Mouse (Mus musculus) cerebellum, postnatal 14 days (tissue): ENCODE measurements around the gene Itga6.

Experiments used
- DNase-seq, 2 experiments: peaks; one replicate each; pipeline ENCODE4 v3.0.0; 2021; ENCODE audit warnings: mixed read lengths in 2 of 2

Gene Itga6

DNA sequence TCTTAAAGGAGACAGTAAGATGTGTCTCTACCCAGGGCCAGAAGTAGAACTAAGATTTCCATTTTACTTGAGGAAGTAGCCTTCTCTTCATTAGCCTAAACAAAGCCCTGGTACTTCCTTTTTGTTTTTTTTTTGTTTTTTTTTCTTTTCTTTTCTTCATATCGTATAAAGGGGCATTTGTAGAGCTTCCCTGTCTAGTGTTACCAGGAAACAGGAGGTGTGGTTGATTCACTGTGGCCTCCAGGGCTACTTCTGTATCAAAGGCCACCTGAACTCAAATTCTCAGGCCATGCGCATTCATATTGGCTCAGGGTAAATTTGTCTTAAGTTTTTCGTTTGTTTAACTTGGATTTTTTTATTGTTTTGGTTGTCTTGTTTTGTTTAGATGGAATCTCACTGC, 120.5 kb downstream of the Itga6 start:
- DNase-seq, result no peak

DNA sequence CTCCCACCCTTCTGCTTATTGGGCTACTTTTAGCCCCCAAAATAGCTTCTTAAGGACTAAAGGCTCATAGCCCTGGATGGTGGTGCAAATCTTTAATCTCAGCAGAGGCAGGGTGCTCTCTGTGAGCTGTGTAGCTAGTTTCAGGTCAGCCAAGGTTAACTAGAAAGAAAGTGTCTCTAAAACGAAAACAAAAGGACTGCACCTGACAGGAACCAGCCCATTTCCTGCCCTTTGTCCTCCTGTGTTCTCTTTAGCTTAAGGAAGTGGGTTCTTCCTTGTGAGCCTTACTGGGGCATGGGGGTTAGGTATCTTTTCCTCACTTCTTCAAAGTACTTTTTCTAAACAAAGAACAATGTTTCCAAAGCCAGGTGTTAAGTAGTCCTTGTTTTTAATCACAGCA, 121.1 kb downstream of the Itga6 start:
- no peak for DNase-seq

DNA sequence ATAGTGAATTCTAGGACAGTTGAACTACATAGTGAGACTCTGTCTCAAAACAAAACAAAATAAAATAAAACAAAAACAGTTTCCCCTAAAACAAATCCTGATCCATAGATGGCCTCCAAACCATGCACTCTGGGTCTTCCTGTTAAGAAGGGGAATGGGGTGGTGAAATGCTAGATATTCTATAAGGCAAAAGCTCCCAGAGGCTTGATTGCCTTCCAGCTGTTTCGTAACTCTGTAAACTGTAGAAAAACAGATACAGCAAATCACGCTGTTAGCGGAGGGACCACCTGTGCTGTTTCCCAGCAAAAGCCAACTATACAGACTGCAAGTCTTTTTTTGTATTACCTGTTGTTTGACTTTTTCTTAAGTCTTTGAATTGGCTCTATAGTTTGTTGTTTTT, 121.6 kb downstream of the Itga6 start:
- no peak for DNase-seq

DNA sequence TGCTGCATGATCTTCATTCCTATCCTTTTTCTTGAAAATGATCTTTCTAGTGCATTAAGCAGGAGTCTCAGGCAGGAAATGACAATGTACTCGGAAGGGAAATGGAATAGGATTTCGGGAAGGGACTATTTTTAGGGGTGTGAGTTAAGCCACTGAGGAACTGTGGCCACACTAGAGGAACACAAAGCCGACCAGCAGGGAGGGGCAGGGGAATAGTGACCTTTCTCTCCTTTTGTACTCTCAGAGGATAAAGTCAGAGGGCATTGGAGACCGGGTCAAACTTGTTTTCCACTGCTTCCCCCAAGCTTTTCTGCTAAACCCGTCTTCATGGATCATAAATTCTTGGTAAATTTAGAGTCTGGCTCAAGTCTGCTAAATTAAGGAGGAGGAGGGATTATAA, 122.1 kb downstream of the Itga6 start:
- no peak for DNase-seq

DNA sequence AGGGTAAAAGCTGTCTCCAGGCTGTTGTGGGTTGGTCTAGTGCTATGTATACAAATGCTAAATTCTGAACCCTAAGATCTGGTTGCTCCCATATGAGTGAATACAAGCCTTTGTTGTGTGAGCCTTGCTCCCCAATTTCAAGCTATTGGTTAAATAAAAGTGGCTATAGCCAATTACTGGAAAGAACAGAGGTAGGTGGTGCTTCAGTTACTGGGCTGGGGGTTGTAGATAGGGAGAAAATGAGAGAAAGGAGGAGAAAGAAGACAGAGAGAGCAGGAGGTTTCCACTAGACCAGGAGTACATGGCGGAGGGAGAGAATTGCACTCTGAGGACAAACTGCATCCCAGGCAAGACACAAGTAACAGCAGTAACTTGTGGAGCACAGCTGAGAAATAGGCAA, 122.8 kb downstream of the Itga6 start:
- no peak for DNase-seq

DNA sequence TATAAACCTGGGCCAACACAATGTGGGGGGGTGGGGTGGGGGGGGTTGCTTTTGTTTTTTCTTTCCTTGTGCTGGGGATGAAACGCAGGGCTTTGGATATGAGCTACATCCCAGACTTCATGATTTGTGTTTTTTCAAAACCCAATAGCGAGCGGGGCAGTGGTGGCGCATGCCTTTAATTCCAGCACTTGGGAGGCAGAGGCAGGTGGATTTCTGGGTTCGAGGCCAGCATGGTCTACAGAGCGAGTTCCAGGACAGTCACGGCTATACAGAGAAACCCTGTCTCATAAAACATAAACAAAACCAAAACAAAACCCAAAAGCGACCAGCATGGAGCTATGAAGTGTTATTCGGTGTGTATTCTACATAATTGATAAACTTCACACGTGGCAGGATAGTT, 126.7 kb downstream of the Itga6 start:
- no peak for DNase-seq

DNA sequence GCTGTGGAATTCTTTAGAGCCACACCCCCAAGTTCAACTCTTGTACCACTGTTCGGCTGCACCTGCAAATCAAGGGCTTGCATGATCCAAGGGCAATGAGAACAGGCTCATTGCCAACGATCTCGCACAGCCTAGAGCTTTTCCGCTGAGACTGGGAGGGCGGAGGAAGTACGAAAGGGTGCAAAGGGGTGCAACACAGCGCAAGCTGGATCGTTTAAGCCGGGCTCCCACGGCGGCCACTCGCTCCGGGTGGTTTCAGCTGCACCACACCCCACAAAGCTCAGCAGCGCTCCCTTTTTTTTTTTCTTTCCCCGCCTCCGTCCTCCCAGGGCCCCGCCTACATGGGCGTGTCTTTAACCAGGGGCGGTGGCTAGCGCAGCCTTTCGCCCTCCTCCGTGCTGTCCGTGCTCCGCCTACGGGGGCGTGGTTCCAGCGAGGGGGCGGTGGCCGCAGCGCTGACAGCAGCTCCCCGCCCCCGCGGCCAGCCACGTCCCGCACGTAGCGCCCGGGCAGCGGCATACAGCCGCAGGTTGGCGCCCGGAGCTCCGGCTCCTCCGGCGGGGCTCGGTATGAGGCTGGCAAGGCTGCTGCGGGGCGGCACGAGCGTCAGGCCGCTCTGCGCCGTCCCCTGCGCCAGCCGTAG, 127.5 kb downstream of the Itga6 start, which contains the start of gene Pdk1:
TSS of gene Pdk1 (plus strand) at position 424 of the 643 bp plus-strand sequence.
- DNase-seq, result peak; percentile 98

DNA sequence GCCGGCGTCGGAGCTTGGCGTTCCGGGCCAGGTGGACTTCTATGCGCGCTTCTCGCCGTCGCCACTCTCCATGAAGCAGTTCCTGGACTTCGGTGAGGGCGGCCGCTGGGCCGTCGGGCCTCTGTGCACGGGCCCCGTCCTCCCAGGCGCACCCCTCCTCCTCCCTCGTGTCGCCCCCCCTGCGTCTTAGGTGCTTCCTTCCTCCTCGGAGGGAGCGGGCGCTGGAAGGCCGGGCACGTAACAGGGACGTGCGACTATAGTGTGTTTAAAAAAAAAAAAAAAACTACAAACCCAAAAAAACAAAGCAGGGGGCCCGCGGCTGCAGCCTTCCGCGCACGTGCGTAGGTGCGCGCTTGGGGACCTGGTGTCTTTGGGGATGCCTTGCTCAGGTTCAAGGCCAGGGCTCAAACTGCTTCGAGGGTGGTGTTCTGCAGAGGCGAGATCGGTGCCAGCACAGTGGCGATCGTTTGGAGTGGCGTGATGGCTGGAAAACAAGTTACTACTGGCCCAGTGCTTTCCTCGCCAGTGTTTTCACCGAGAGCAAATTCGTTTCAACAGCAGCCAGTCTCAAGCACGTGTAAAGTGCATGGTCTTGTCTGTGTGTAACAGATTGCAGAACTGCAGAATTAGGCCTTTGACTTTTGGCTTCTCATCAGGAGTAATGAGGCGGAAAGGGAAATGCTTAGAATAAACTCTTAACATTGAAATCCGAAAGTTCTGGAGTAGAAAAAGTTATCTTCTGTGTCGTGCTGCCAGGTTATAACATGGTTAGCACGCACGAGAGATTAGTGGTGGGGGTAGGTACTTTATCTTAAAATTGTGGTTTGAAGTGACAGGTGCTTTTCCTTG, 128.3 kb downstream of the Itga6 start:
- DNase-seq, result peak; percentile 50 to 57

DNA sequence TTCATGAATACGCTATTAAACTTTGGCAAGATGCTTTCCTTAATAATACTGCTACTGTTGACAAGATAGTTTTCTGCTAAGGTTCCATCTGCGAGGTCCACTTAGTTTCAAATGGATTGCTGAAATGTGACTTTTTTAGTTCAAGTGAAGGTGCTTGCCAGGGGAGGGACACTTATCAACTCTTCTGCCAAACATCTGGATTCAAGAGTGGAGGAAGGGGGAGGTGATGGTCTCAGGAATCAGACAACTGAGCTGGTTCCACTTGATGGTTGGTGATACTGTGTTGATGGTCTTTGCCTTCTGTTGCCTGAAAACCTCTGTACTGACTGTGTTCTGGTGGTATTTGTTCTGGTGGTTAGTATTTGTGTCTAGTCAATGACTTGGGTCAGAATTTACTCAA, 129.0 kb downstream of the Itga6 start:
- DNase-seq, result no peak

DNA sequence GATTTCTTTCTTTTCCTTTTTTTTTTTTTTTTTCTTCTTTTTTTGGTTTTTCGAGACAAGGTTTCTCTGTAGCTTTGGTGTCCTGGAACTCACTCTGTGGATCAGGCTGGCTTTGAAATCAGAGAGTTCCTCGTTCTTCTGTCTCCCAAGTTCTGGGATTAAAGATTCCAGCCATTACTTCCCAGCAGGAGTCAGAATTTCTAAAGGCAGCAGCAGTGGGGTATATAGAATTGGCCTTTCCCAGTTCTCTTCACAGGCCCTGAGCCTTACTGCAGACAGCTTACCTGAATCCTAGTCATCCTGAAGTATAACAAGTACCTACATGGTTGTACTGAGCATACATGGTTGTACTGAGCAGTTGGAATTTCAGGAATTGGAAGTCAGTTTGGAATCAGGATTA, 129.4 kb downstream of the Itga6 start:
- no peak for DNase-seq

DNA sequence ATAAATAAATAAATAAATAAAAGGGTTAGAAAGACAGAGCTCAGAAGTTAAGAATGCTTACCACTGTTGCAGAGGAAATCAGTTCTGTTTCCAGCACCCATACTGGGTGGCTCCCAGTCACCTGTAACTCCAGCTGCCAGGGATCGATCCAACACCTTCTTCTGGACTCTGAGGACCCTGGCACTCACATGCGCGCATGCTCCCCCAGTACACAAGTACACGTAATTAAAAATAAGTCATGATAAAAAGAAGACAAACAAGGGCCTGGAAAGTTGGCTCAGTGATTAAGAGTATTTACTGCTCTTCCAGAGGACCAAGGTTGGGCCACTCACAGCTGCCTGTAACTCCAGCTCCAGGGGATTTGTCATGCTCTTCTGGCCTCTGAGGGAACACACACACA, 132.4 kb downstream of the Itga6 start:
- no peak for DNase-seq

DNA sequence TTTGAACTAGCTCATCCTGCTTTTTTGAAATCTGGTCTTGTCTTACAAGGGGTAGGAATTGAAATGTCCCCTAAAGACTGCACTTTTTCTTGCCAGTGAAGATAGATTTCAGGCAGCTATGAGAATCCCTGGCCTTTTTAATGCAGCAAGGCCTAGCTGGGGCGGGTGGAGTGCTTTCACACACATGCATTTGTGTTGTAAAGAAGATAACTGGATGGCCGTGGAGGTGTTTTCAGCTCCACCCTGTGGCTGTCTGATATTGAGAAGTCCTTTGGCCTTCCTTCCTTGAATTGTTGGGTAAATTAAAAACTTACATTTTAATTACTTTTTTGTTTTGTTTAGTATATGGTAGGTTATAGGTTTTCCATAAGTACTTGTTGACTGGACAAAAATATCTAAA, 133.0 kb downstream of the Itga6 start:
- no peak for DNase-seq

DNA sequence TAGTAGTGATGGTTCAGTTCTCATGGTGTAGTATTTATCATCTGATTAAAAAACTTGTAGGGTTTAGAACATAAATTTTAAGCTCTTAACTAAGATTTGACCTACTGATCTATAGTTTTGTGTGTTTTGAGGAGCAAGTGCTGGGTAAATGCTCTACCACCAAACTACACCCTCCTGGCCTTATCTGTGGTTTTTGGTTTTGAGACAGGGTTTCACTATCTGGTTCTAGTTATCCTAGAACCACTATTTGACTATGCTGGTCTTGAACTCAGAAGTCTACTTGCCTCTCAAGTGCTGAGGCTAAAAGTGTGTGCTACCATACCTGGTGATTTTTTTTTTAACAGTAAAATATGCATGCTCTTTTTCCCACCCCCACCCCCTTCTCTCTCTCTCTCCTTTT, 133.5 kb downstream of the Itga6 start:
- DNase-seq, result no peak

DNA sequence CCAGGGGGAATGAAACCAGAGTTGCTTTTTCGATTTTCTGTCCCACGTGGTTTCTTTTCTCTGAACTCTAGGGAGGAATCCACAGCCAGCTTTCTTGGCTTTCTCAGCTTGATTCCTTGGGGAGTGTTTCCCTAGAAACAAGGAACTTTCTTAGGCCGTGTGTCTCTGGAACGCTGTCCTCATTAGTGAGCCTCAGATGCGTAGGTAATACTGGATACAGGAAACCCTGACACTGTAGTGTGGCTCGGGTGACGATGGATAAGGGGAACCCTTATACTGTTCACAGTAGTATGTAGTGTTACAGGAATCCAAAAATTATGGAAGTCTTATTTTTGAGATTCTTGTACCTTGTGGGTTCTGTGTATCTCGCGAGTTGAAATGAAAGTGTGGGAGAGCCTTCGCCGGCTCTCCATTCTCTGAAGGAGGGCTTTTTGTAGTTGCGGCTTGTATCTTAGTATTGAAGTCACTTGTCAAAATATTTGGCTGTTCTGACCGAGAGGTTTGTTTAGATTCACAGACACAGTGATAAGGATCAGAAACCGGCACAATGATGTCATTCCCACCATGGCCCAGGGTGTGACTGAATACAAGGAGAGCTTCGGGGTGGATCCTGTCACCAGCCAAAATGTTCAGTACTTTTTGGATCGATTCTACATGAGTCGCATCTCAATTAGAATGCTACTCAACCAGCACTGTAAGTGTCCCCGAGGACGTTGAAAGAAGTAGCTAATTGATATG, 137.7 kb downstream of the Itga6 start:
- no peak for DNase-seq

DNA sequence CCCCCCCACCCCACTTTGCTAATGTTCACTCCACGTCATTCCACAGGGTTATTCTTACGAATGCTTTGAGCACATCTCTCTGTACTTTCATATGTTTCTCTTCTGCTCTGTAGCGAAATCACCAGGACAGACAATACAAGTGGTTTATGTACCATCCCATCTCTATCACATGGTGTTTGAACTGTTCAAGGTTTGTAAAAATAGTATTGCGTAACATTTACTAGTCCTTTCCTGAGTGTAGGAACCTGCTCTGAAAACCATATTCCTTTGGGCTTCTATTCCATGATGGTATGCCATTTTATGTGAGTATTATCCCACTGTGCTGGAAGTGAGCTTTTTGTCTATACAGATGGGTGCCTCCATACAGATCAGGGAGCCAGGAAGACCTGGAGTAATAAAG, 141.9 kb downstream of the Itga6 start:
- DNase-seq, result no peak

DNA sequence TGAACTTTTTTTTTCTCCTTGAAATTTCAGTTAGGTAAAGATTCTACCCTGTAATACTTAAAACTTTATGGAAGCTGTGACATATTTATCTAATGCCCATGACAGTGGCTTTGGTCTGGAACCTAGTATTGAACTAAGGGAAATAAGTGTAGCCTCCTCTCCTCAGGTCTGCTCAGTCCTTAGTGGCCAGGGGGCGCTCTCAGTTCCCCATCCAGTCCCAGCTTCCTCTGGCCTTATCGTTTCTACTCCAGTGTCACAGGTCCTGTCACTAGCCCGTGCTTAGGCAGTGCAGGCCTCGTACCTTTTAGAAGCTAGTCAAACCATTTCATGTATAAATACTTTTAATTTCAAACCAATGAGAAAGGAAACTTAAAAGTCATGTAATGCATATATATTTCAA, 143.0 kb downstream of the Itga6 start:
- DNase-seq, result no peak

DNA sequence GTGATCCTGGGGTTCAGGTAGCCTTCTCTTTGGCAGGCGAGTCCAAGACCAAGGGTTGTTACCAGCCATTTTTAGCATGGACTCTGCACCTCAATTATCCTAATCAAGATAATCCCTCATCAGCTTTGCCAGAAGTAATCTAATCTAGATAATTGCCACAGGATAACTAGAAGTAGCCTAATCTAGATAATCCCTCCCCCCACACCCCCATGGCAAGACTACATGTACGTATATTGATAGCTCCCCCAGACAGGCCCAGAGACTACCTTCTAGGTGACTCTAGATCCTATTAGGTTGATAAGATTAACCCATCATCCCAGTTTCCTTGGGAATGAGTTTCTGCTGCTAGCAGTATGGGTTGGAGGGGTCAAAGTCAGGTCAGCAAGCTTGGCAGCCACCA, 146.1 kb downstream of the Itga6 start:
- no peak for DNase-seq

DNA sequence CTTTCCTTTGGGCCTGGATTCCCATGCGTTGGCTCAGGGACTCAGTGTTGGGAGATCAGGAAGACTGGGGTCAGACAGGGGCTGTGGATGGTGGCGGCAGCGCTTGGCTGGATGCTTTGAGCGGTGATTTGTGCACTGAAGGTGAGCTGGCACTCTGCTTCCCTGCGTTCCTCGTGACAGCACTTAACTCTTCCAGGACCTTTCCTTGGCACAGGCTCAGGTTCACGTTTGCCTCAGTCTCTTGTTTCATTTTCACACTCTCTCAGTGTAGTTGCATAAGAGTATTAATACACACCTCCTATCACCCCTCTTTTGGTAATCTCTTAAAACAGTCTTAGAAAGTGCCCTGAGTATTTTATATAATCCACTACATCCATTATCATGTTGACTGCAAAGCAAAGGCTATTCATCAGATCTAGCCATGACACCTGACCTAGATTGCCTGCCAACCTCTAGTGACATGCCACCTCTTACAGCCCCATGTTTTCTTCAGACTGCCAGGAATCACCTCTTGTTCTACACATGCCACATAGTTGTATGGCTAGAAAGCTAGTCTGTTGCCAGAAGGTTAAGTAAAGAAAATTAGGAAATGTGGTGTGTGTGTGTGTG, 147.4 kb downstream of the Itga6 start:
- peak; percentile 22 to 30 for DNase-seq

DNA sequence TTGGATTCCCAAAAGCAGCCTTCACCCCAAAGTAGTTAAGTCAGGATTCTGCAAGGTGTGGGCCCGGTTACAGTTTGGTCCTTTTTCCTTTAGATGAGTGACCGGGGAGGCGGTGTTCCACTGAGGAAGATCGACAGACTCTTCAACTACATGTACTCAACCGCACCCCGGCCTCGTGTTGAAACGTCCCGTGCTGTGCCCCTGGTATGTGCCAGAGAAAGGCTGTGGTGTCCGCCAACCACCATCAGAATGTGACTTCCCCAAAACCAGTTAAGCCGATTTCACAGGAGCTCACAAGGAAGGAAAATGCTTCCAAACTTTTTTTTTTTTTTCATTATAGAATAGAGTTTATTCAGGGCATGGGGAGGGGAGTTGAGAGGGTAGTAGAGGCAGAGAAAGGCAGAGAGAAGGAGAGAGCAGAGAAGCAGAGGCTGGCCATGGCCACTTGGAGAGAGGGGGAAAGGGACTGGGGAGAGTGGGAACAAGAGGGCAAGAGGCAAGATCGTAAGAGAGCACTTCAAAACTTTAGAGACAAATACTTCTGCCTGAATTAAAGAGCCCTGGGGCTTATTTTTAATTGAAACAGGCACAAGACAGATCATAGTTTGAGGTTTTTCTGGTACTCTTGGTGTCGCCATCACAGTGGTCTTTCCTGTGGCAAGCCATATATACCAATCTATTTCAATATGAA, 150.3 kb downstream of the Itga6 start:
- no peak for DNase-seq

DNA sequence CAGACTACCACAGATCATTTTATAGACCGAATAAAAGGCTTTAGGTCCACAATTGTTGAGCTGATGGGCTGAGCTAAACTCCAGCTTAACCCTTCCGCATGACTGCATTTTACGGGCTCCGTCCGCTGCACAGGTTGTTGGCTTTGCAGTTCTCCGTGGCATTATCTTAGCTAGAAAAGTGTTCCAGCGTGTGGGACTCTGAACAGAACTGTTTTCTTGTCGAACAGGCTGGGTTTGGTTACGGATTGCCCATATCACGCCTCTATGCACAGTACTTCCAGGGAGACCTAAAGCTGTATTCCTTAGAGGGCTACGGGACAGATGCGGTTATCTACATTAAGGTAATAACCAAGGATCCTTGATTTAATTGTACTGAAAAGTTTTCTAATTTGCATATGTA, 152.0 kb downstream of the Itga6 start:
- no peak for DNase-seq

DNA sequence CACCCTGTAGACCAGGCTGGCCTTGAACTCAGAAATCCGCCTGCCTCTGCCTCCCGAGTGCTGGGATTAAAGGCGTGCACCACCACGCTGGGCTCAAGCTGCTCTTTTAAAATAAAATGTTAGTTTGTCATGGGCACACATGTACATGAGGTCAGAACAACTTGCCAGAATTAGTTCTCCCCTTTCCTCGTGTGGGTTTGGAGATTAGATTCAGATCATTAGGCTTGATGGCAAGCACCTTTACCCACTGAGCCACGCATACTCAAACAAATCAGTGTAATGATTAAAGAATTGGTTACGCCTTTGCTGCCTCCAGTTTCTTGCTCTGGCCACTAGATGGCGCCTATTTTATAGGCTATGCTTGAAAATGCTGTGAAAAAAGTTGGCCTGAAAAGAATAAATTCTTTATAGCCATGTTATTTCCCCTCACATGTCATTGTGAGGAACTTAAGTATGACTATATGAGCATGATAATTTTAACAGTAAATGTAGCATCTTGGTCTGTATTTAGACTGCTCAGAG, 153.0 kb downstream of the Itga6 start:
- DNase-seq, result peak; percentile 65 to 67

DNA sequence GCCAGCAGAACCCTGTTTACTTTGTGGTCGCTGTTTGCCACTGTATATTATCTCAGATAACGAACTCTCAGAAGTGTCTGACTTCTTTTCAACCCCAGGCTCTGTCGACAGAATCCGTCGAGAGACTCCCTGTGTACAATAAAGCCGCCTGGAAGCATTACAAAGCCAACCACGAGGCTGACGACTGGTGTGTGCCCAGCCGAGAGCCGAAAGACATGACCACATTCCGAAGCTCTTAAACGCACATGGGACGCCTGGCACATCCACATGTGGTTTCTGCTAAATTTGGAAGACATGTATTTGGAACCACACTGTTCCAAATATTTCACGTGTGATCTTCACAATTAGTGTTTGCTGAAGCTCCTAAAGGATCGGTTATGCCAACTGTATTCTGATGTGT, 154.5 kb downstream of the Itga6 start:
- DNase-seq, result no peak

DNA sequence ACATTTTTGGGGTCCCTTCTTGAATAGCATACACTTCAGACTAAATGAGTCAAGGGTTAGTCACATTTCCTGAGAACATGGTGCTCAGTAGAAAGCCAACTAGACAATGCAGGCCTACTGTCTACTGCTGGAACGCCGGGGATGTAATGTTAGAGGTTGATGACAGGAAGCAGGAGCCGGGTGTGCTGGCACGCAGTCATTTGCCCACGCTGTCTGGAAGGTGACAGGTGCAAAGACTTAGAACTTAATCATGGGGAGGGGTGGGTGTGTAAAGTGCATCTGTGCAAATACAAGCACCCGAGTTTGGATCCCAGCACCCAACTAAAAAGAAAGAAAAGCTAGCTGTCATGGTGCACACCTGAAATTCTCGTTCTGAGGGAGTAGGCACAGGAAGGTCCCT, 159.7 kb downstream of the Itga6 start:
- DNase-seq, result no peak
